Mouse (Mus musculus) cerebral cortex, adult 2 months (tissue): ENCODE data around the gene Acadl.

Source experiments
- WGBS: fragments of 180-500 bp; shearing (Covaris S2); methylation state at CpG from one replicate; pipeline ENCODE4 v1.1.7; 2018; 5-methylcytosine and 5-hydroxymethylcytosine counted together

Acadl gene

DNA sequence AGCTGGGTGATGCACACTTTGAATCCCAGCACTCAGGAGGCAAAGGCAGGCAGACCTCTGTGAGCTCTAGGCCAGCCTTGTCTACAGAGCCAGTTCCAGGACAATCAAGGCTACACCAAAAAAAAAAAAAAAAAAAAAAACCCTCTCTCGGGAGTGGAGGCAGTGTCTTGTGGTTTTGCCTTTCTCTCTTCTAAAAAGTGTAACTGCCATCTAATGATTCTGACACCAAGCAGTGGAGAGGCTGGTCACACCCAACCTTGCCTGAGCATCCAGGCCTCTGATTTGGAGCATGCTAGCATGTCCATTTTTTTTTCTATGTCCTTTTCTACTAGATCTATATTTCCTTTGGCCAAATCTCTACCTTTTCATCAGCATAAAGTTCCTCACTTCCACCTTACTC is 23.9 kb downstream of the Acadl start:
- WGBS = 48% methylated on average over 1 of the region's 1 CpGs

DNA sequence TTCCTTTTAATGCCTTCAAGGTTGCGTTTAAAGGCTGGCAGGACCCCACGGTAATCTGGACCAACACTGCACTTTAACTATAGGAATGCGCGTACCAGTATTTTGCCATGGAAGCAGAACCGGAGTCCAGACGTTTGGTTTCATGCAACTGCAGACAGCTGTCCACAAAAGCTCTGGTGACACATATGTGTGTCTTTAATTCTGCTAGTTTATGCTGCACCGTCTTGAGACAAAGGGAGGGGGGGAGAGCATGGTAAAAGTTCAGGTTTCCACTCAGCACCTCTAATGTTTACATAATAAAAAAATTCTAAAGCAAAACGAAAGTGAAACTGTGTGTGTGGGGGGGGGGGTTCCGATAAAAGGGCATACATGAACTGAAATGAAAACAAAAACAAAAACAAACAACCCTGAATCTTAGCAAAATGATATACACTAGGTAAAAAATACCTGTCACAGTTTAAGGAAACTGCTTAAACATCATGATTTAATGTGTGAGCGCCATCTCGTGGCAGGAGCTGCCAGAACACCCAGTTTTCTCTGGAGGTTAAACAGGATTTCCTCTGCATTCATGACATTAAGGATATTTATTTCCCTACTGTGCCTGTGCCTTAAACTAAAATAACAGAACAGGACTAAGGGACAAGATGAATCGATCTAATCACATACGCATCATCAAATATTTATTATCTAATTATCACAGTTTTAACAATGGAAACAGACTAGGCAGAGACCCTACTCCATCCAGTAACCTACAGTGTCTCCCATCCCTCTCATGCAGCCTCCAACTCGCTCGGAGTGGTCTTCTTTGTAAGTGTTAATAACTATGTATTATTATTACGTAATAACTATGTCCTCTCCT is 24.7 kb downstream of the Acadl start:
- WGBS = 48% methylated on average over 16 of the region's 16 CpGs

DNA sequence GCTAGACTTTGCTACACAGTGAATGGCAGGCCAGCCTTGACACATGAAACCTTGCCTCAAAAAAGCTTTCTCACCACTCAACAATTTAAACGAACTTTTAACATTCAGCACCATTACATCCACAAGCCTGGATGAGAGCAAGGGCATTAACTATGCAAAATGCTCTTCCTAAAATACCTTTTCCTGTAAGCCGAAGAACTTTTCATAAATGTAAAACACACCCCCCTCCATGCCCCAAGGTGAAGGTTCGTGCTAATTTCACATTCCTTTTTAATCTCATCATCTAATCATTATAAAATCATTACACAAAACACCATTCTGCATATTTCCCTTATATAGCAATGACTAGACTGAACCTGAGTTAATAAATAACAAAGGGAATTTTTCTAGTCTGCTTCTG is 25.9 kb downstream of the Acadl start:
- 87% methylated on average over 3 of the region's 3 CpGs for WGBS

DNA sequence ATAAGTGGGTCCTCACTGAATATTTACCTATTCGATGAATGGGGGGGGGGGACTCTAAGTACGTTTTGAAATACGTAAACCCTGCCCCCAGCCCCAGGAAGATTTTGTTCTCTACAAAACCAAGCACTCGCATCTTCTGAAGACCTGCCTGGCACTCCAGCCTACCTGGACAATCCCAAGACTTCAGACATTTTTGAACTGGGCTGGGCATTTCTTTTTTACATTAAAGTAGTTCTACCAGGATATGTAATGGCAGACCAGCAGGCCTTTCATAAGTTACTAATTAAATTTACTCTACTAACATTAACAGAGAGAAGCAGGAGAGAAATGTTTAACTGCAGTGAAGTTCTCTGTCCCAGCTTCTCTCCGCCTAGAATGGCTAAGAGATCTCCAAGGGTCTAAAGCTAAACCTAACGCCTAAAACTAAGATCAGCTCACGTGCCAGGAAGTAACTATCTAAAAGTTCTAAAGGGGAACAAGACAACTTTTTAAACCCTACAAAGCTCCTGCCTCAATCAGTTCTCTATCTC is 30.4 kb downstream of the Acadl start:
- 92% methylated on average over 7 of the region's 7 CpGs for WGBS

- 76% methylated on average over 9 of the region's 9 CpGs for WGBS
Observed at GRCm38 (mm10) chr1:66831824-66832600, 31.1 kb downstream of the Acadl start.

GRCm38 (mm10) chr1:66829400-66830080 is 33.5 kb downstream of the Acadl start:
- WGBS = 86% methylated on average over 9 of the region's 9 CpGs

GRCm38 (mm10) chr1:66821966-66822365 is 41.1 kb downstream of the Acadl start:
- 85% methylated on average over 9 of the region's 9 CpGs for WGBS

GRCm38 (mm10) chr1:66820241-66820640 is 42.8 kb downstream of the Acadl start:
- 48% methylated on average over 7 of the region's 7 CpGs for WGBS

- WGBS = 1% methylated on average over 20 of the region's 20 CpGs
Observed at GRCm38 (mm10) chr1:66817865-66818315, 45.2 kb downstream of the Acadl start.

DNA sequence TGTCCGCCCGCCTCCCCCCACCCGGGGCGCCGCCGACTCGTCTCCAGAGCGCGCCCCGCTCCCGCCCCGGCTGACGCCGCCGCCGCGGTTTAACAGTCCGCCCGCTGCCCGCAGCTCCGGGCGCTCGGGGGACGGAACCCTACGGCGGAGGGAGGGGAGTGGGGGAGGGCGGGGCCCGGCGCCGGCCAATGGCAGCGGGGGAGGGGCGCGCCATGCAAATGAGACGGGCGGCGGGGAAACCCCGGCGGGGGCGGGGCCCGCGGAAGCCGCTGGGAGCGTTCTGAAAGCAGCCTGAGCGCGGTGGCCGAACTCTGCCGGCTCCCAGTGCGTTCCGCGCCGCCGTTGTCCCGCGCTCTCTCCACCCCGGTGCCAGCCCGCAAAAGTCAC is 45.6 kb downstream of the Acadl start, which contains the start of gene Kansl1l:
Gene Kansl1l, minus strand, starts transcription at position 110 of the 387 bp plus-strand sequence.
- 1% methylated on average over 40 of the region's 56 CpGs for WGBS

DNA sequence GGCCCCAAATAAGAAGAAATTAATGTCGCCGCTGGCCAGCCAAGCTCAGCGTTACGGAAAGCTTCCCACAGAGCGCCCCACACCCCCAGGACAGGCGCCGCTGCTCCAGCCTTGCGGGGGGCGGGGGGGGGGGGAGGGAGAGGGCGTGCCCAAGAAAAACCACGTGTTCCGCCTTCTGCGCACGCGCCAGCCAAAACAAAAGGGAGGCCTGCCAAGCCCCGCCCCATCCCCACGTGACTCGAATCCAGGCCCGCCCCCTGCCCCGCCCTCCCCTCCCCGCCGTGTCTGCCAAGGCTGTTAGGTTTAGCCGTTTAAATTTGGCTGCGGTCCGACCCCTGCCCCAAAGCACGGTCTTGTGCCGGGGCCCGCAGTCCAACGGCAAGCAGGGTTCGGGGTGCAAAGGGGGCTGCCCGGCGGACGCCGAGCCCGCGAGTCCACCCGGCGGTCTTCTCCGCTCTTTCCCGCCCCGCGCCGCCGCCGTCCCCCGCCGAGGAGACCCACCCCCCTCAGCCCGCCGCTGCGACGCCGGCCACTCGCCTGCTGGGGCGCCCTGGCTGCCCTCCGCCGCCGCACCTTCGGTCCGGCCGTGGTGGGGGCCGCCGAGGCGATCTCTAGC is 46.1 kb downstream of the Acadl start:
- 1% methylated on average over 48 of the region's 63 CpGs for WGBS

DNA sequence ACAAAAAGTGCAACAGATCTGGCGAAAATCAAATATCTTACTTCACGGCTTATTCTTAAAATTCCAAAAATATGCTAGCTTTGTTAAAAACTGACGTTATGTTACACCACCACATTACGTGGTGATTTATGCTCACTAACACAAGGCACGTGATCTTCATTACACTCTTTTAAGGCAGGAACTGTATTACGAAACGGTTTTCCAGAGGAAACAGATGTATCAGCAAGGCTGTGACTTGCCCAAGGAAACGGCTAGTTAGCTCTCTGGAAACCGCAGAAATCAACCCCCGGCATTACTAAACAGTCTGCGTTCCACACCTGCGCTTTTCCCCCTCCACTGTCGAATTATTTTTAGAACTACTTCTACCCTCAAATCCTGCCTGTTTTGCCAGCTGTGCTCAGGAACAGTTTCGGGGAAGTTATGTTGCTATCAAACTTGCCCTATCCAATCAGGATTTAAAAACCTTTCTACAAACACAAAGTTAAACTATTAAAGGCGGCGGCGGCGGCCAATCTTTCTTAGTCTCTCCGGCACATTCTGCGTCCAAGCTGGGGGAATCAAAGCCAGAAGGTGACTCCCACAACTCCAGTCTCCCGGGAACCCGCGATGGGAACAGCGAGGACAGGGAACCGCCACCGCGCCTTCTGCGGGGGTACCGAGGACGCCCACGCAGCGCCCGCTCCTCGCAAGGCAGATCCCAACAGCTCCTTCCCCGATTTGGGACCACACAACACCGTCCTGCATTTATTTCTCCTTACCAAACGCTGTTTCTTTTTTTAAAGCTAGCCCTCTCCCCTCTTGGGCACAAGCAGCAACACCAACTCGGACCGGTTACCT is 46.9 kb downstream of the Acadl start:
- WGBS = under 1% methylated on average over 39 of the region's 39 CpGs

DNA sequence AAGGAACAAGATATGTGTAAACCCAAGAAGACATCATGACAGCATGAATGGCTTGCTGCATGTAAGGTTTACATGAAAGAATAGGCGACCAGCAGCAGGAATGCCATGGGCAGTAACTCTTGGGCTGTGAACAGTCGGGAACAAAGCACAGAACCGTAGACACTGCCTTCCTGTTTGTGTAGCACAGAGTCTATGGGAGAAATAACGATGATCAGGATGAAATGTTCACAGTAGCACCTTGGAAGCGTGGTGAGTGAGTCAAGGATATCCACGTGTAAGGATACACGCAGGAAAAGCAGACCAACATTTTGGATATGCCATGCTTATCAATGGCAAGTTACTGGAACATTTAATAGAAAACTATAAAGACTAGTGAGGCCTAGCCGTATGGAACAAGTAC is 48.3 kb downstream of the Acadl start:
- WGBS = 56% methylated on average over 8 of the region's 8 CpGs

- WGBS = 88% methylated on average over 1 of the region's 1 CpGs
Observed at GRCm38 (mm10) chr1:66813191-66813590, 49.9 kb downstream of the Acadl start.

DNA sequence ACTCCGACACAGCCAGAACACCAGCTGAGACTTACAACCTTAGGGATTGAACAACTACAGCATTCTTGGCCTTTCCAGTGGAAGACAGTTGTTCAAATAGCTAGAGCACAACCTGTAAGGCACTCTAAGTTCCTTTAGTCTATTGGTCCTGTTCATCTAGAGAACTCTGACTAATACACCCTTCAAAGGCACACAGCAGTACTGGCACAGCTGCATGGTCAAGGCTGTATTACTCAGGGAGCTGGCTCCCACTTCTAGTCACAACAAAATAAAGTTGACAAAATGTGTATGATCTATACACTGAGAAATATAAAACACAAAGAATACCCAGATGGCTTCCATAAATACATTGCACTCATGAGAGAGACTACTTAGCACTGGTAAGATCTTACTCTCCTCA is 56.3 kb downstream of the Acadl start:
- 76% methylated on average over 1 of the region's 1 CpGs for WGBS

GRCm38 (mm10) chr1:66805408-66805807 is 57.7 kb downstream of the Acadl start:
- 95% methylated on average over 1 of the region's 1 CpGs for WGBS

GRCm38 (mm10) chr1:66804710-66805109 is 58.4 kb downstream of the Acadl start:
- 93% methylated on average over 5 of the region's 5 CpGs for WGBS

GRCm38 (mm10) chr1:66797962-66798361 is 65.1 kb downstream of the Acadl start:
- WGBS = 97% methylated on average over 2 of the region's 2 CpGs

DNA sequence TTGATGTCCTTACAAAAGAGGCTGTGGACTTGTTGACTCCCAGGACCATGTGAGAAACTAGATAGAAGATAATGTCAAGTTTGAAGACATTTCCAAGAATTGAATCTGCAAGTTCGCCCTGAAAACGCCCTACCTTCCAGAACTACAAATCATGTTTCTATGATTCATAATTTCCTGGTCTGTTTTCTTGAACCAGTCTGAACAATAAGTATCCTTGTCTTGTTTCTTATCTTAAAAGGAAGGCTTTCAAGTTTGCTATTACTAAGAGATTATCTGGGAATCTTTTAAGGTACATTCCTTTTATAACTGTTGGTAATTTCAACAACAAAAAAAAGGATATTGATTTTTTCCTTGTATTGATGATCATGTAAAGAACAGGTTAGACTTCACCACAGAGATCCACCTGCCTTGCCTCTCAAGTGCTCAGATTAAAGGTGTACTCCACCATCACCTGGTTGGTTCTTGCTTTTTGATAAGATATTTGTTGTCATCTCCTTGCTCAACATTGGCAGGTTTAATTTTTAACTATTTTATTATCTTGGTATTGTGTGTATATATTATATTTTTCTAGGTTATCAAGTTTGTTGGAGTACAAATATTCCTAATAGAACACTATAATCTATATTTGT is 70.1 kb downstream of the Acadl start:
- WGBS = 77% methylated on average over 2 of the region's 2 CpGs

- 79% methylated on average over 2 of the region's 2 CpGs for WGBS
Observed at GRCm38 (mm10) chr1:66782296-66782695, 80.8 kb downstream of the Acadl start.
